23 mouse cellular contexts compared by ENCODE assay signal in the genomic region with DNA sequence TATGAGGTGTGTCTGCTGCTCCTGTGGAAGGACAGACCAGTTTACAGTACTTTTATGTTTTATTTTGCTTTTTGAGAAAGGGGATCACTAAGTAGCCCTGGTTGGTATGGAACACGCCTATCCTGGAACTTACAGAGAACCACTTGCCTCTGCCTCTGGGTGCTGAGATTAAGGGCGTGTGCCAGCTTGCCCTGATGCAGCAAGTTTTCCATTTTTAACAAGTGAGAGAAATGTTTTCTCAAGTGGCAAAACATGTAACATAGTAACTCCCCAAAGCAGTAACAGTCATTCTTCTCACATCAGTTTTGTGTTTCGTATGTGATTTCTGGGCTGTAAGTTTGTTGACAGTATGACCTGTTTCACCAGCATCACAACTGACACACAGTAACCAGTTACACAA. TPM values are rescaled to one million over a fixed set of nuclear protein-coding genes. Genes with fewer than 3 reads are reported as not detected.
DNase-seq lines count a peak whose midpoint lies in the region; ATAC-seq and TF ChIP-seq lines count a peak whose summit lies in the region.
"Had no signal": no experiment of that assay in that cellular context is flagged by ENCODE, and none has a peak within 500 bp of the region (broad histone marks: within the 10 kb centered on the region; RNA-seq: fewer than 3 reads in every experiment).

No protein-coding gene starts in this region.

- ATAC-seq in heart, embryonic 12.5 days (ENCODE audit: insufficient number of reproducible peaks, low FRiP score) = no peak
- ATAC-seq: activated CD4-positive, CD25-positive, alpha-beta regulatory T cell, adult 4 months; CD4-positive, CD25-positive, alpha-beta regulatory T cell, adult 4 months; Patski had no signal

- no peak overlapping the region for H3K4me2 ChIP-seq in heart, embryonic 12.5 days
- no peak overlapping the region for H3K4me2 ChIP-seq in CH12.LX (ENCODE audit: insufficient read depth, low read depth, poor library complexity, severe bottlenecking)

- H3K4me1 ChIP-seq in heart, embryonic 10.5 days = no peaks in the 10 kb centered on the region
- no peaks in the 10 kb centered on the region for H3K4me1 ChIP-seq in heart, embryonic 12.5 days (replicated peaks)
- H3K4me1 ChIP-seq in CH12.LX (ENCODE audit: control insufficient read depth in 1 of 2, insufficient read depth in 2 of 2) = peaks cover 16 to 19% of the 10 kb centered on the region in 2 experiments

- TF ChIP-seq EP300 in CH12.LX (IDR thresholded peaks at IDR 0.05; ENCODE audit: low read length) = no peak

- no peak for TF ChIP-seq RAD21 in CH12.LX (IDR thresholded peaks at IDR 0.05; ENCODE audit: low read depth, low read length)

- no peak for TF ChIP-seq POLR2A in CH12.LX (IDR thresholded peaks at IDR 0.05; ENCODE audit: low read depth, low read length)

- H3K4me3 ChIP-seq in heart, embryonic 10.5 days = no peak overlapping the region
- H3K4me3 ChIP-seq in heart, embryonic 12.5 days = no peak overlapping the region
- no peak overlapping the region for H3K4me3 ChIP-seq in CH12.LX (replicated peaks in 1 of 3; ENCODE audit: low read depth in 2 of 3, low read length in 2 of 3, poor library complexity in 1 of 3)

- 83% methylated on average over 3 of the region's 3 CpGs for whole genome bisulfite sequencing in heart, embryonic 10.5 days
- WGBS in heart, embryonic 12.5 days = 73% methylated on average over 3 of the region's 3 CpGs

- H3K27ac ChIP-seq in heart, embryonic 10.5 days = no peak overlapping the region
- H3K27ac ChIP-seq in heart, embryonic 12.5 days (ENCODE audit: poor library complexity, severe bottlenecking) = no peak overlapping the region
- no peak overlapping the region for H3K27ac ChIP-seq in CH12.LX (ENCODE audit: insufficient read depth, low read depth)

- H3K9me3 ChIP-seq in heart, embryonic 10.5 days = no peaks in the 10 kb centered on the region
- H3K9me3 ChIP-seq in heart, embryonic 12.5 days (replicated peaks) = no peaks in the 10 kb centered on the region
- no peaks in the 10 kb centered on the region for H3K9me3 ChIP-seq in CH12.LX (replicated peaks; ENCODE audit: low read length)
- H3K9me3 ChIP-seq: G1E had no signal

- in situ Hi-C loops in CH12.LX (cut with MboI; ENCODE audit: low pct_ligation_motif_present, low pct_unique_long_range_greater_than_20kb, low sequenced_read_pairs) = no loop called here

- DNase-seq in heart, adult 11 months = peak; percentile 48
- DNase-seq in heart, postnatal 4 days = no peak
- DNase-seq in heart, embryonic 10.5 days (ENCODE audit: low spot score) = peak; percentile 25
- no peak for DNase-seq in CH12.LX (ENCODE audit: extremely low read depth)
- DNase-seq in thymus, postnatal 25 days = no peak
- DNase-seq: adrenal gland, adult 2 months; adrenal gland, adult 8-10 months; adrenal gland, postnatal 10 days; adrenal gland, postnatal 14 days; adrenal gland, postnatal 25 days; adrenal gland, postnatal 36 days; B cell, adult 2 months; cerebellum, adult 11 months; cerebellum, adult 11-12 months; cerebellum, adult 18-20 months; cerebellum, adult 2 months had no signal

- no peak overlapping the region for H3K9ac ChIP-seq in heart, embryonic 12.5 days
- no peak overlapping the region for H3K9ac ChIP-seq in CH12.LX (ENCODE audit: insufficient read depth, low read depth)

- no peak for TF ChIP-seq CTCF in CH12.LX (conservative IDR thresholded peaks at IDR 0.05 in 1 of 2, IDR thresholded peaks at IDR 0.05 in 1 of 2; ENCODE audit: low read depth in 2 of 2, low read length in 2 of 2)

- H3K27me3 ChIP-seq in heart, embryonic 10.5 days (ENCODE audit: insufficient read depth, poor library complexity, severe bottlenecking) = 0 out of 2 replicates have a peak, but pooled peaks cover 7% of the 10 kb centered on the region
- H3K27me3 ChIP-seq in heart, embryonic 12.5 days (replicated peaks) = peaks cover 12% of the 10 kb centered on the region; the same call in 1 of the 2 replicates
- no peaks in the 10 kb centered on the region for H3K27me3 ChIP-seq in CH12.LX (replicated peaks)
- H3K27me3 ChIP-seq: Patski had no signal

- no peaks in the 10 kb centered on the region for H3K36me3 ChIP-seq in heart, embryonic 10.5 days
- no peaks in the 10 kb centered on the region for H3K36me3 ChIP-seq in heart, embryonic 12.5 days
- H3K36me3 ChIP-seq in CH12.LX (replicated peaks in 1 of 2; ENCODE audit: control insufficient read depth in 1 of 2, insufficient read depth in 1 of 2, low read length in 1 of 2) = no peaks in the 10 kb centered on the region
- H3K36me3 ChIP-seq: G1E had no signal

- dilution Hi-C loops in CH12.LX (cut with MboI; ENCODE audit: extremely low pct_ligation_motif_present, extremely low pct_unique_long_range_greater_than_20kb, low sequenced_read_pairs) = no loop called here

- no peaks in the 10 kb centered on the region for H3K79me2 ChIP-seq in CH12.LX (replicated peaks; ENCODE audit: control insufficient read depth, extremely low read depth, insufficient read depth, poor library complexity, severe bottlenecking)

TF ChIP-seq in CH12.LX, 34 proteins besides CTCF, POLR2A, EP300 and RAD21:
- TF ChIP-seq CHD2 (IDR thresholded peaks at IDR 0.05; ENCODE audit: low read length) (no peak), IRF4 (IDR thresholded peaks at IDR 0.05; ENCODE audit: low read depth, low read length) (0 out of 2 replicates have a peak, but pooled peaks have one; percentile 9), MEF2A (IDR thresholded peaks at IDR 0.05; ENCODE audit: borderline replicate concordance, low read depth, low read length) (peak; percentile 62; the same call in 1 of the 2 replicates), SIN3A (IDR thresholded peaks at IDR 0.05; ENCODE audit: low read length) (no peak), CHD1 (IDR thresholded peaks at IDR 0.05; ENCODE audit: low read depth, low read length) (peak; percentile 88; the same call in 1 of the 2 replicates)

RNA-seq across cellular contexts. Expression of a gene that starts 43.3 kb away (rescaled TPM):
- total RNA-seq in heart, postnatal 4 days (2021) = 10 to 100 TPM; 10.4 to 15.2 TPM
- polyA plus RNA-seq in heart, embryonic 10.5 days (2016; fragmentation: Nextera tagmentation; extraction: Ambion mirVana) = 4.3 and 11.7 TPM in 2 replicates
- polyA plus RNA-seq in heart, embryonic 12.5 days (2016; fragmentation: Nextera tagmentation; extraction: Ambion mirVana) = 6.3 and 6.5 TPM in 2 replicates
- total RNA-seq in CH12.LX (2012; rRNA removed) = 1.8 and 3.9 TPM in 2 replicates
- total RNA-seq in CH12.LX (2014; rRNA removed) = 0.20 and 0.63 TPM in 2 replicates
- polyA plus RNA-seq in CH12.LX (2012; ENCODE audit: insufficient read length, low read depth) = 0.35 and 0.56 TPM in 2 replicates
- polyA plus RNA-seq: G1E had no signal

RNA-seq across cellular contexts. Expression of a gene that starts 46.8 kb away (rescaled TPM):
- 1 to 10 TPM; 4.0 to 5.1 TPM for total RNA-seq in heart, postnatal 4 days (2021)
- polyA plus RNA-seq in heart, embryonic 10.5 days (2016; fragmentation: Nextera tagmentation; extraction: Ambion mirVana) = 0.26 and 1.1 TPM in 2 replicates
- 1.2 and 1.8 TPM in 2 replicates for polyA plus RNA-seq in heart, embryonic 12.5 days (2016; fragmentation: Nextera tagmentation; extraction: Ambion mirVana)
- total RNA-seq in CH12.LX (2012; rRNA removed) (0.71 and 1.4 TPM in 2 replicates), CH12.LX (2014; rRNA removed) (not detected in 2 replicates)
- polyA plus RNA-seq in CH12.LX (2012; ENCODE audit: insufficient read length, low read depth) = 0.46 TPM in 1 of 2 replicates, not detected in the other
- polyA plus RNA-seq: activated CD4-positive, CD25-positive, alpha-beta regulatory T cell, adult 4 months; CD4-positive, CD25-positive, alpha-beta regulatory T cell, adult 4 months; G1E had no signal

RNA-seq across cellular contexts. Expression of a gene that starts 50.8 kb away (rescaled TPM):
- total RNA-seq in heart, postnatal 4 days (2021) = 1 to 10 TPM in 1 of 2 experiments, under 1 TPM in 1; 0.32 to 1.1 TPM
- 6.0 and 7.4 TPM in 2 replicates for polyA plus RNA-seq in heart, embryonic 10.5 days (2016; fragmentation: Nextera tagmentation; extraction: Ambion mirVana)
- 5.5 and 7.9 TPM in 2 replicates for polyA plus RNA-seq in heart, embryonic 12.5 days (2016; fragmentation: Nextera tagmentation; extraction: Ambion mirVana)
- total RNA-seq in CH12.LX (2012; rRNA removed) (not detected in 2 replicates), CH12.LX (2014; rRNA removed) (not detected in 2 replicates)
- polyA plus RNA-seq in CH12.LX (2012; ENCODE audit: insufficient read length, low read depth) = not detected in 2 replicates
- total RNA-seq: adrenal gland, adult 18-20 months; adrenal gland, adult 2 months; adrenal gland, adult 8-10 months; adrenal gland, postnatal 25 days; ES-E14 had no signal
- polyA plus RNA-seq: activated CD4-positive, CD25-positive, alpha-beta regulatory T cell, adult 4 months; CD4-positive, CD25-positive, alpha-beta regulatory T cell, adult 4 months had no signal

Comparison
In these comparisons a context has a peak if more than half of its experiments do, and no peak if none do; other contexts are left out.
1. DNase-seq: peak in heart, adult 11 months (single experiment) and heart, embryonic 10.5 days (single experiment); none in heart, postnatal 4 days (single experiment), CH12.LX (single experiment) and thymus, postnatal 25 days (single experiment).